Mouse (Mus musculus): ENCODE results near the gene Gm14408. TPM values are rescaled to one million over a fixed set of nuclear protein-coding genes. Genes with fewer than 3 reads are reported as not detected.
A peak's percentile ranks its signal among the peaks of the same experiment; 100 is the strongest.
"Not testable (repeated sequence)": the region's sequence is repeated elsewhere in the genome, so short reads cannot be mapped to it uniquely, and the experiment has no call there.

Gene Gm14408
- polyA plus RNA-seq (2016; fragmentation: Nextera tagmentation; extraction: Ambion mirVana): not detected in 2 replicates

GRCm38 (mm10) chr2:176830840-176831239, at the start of gene Gm14408:
TSS of gene Gm14408 (plus strand) at chr2:176831140.
- not testable (repeated sequence) for H3K4me1 ChIP-seq; H3K27ac ChIP-seq; H3K9ac ChIP-seq; H3K4me2 ChIP-seq (replicated peaks); H3K36me3 ChIP-seq; H3K27me3 ChIP-seq (replicated peaks); H3K9me3 ChIP-seq; H3K4me3 ChIP-seq; ATAC-seq (ENCODE audit: low FRiP score, low read depth)
- WGBS: 100% methylated on average over 1 of the region's 3 CpGs

GRCm38 (mm10) chr2:176798312-176798711, 32.6 kb upstream of the Gm14408 start, which contains the start of gene Gm14295:
TSS of gene Gm14295 (plus strand) at chr2:176798612.
- not testable (repeated sequence) for H3K27ac ChIP-seq; H3K9me3 ChIP-seq; H3K4me1 ChIP-seq; H3K9ac ChIP-seq; ATAC-seq (ENCODE audit: low FRiP score, low read depth); H3K36me3 ChIP-seq; H3K27me3 ChIP-seq (replicated peaks)
- Histone ChIP-seq H3K4me2 (replicated peaks) (peak within 1 kb of the TSS; percentile 45), H3K4me3 (peak within 1 kb of the TSS; percentile 41)
- no CpG with 5 or more reads among the region's 6 CpGs for WGBS

GRCm38 (mm10) chr2:176798785-176799184, 32.2 kb upstream of the Gm14408 start:
- H3K4me3 ChIP-seq: peak overlapping the region; percentile 41
- H3K27me3 ChIP-seq (replicated peaks); H3K9ac ChIP-seq; H3K4me1 ChIP-seq; H3K27ac ChIP-seq; ATAC-seq (ENCODE audit: low FRiP score, low read depth); H3K9me3 ChIP-seq; H3K36me3 ChIP-seq: not testable (repeated sequence)
- H3K4me2 ChIP-seq (replicated peaks): peak overlapping the region; percentile 45
- 34% methylated on average over 15 of the region's 15 CpGs for WGBS

Other genes with a start within 250 kb of the Gm14408 start
- gene Gm14308, start 194.8 kb upstream of the Gm14408 start, polyA plus RNA-seq (2016; fragmentation: Nextera tagmentation; extraction: Ambion mirVana): 12.9 and 20.7 TPM in 2 replicates
- gene Zfp973, start 160.6 kb upstream of the Gm14408 start, polyA plus RNA-seq (2016; fragmentation: Nextera tagmentation; extraction: Ambion mirVana): 7.9 and 8.1 TPM in 2 replicates
- gene Gm14305, start 122.8 kb upstream of the Gm14408 start, polyA plus RNA-seq (2016; fragmentation: Nextera tagmentation; extraction: Ambion mirVana): 26.9 and 27.8 TPM in 2 replicates
- gene Gm14295, start 32.5 kb upstream of the Gm14408 start, polyA plus RNA-seq (2016; fragmentation: Nextera tagmentation; extraction: Ambion mirVana): 7.9 and 9.2 TPM in 2 replicates
- gene Gm14296, start 96.7 kb downstream of the Gm14408 start, polyA plus RNA-seq (2016; fragmentation: Nextera tagmentation; extraction: Ambion mirVana): 9.1 and 10.4 TPM in 2 replicates
- gene Gm14419, start 169.8 kb downstream of the Gm14408 start, polyA plus RNA-seq (2016; fragmentation: Nextera tagmentation; extraction: Ambion mirVana): 7.4 and 7.9 TPM in 2 replicates
- not detected in 2 replicates for gene Gm14401, start 243.2 kb downstream of the Gm14408 start, polyA plus RNA-seq (2016; fragmentation: Nextera tagmentation; extraction: Ambion mirVana)